Mouse (Mus musculus) intestine, embryonic 15.5 days (tissue): ENCODE measurements at regions not wholly inside any gene's neighbourhood (a gene's known extent, or its start where the extent isn't known, plus 50 kb on each side); places are given as distances from the start of the nearest gene placed in this dataset.

Experiments
- ATAC-seq: fragments of 200-750 bp; cut with Nextera tagmentation; 2 replicates; pipeline ENCODE4 v1.8.0; 2017; ENCODE audit warnings: moderate TSS enrichment, moderate library complexity
- H3K27ac ChIP-seq: fragments of 300-500 bp; sonication (generic); 2 replicates; pipeline ENCODE4 v1.5.1; 2015; ENCODE audit warnings: mild to moderate bottlenecking, inconsistent platforms
- H3K27me3 ChIP-seq: fragments of 300-500 bp; sonication (generic); replicated peaks from 2 replicates; pipeline ENCODE4 v1.6.1; 2015; ENCODE audit warnings: inconsistent platforms
- H3K36me3 ChIP-seq: fragments of 300-500 bp; sonication (generic); 2 replicates; pipeline ENCODE4 v1.6.1; 2015; ENCODE audit warnings: inconsistent platforms
- H3K4me1 ChIP-seq: fragments of 300-500 bp; sonication (generic); replicated peaks from 2 replicates; pipeline ENCODE4 v1.6.1; 2015; ENCODE audit warnings: inconsistent platforms
- H3K4me2 ChIP-seq: fragments of 300-500 bp; sonication (generic); replicated peaks from 2 replicates; pipeline ENCODE4 v1.6.1; 2015; ENCODE audit warnings: mild to moderate bottlenecking, inconsistent platforms
- H3K4me3 ChIP-seq: fragments of 300-500 bp; sonication (generic); replicated peaks from 2 replicates; pipeline ENCODE4 v1.5.1; 2015; ENCODE audit warnings: inconsistent platforms
- H3K9ac ChIP-seq: fragments of 300-500 bp; sonication (generic); 2 replicates; pipeline ENCODE4 v1.6.1; 2015; ENCODE audit warnings: inconsistent platforms
- H3K9me3 ChIP-seq: fragments of 300-500 bp; sonication (generic); 2 replicates; pipeline ENCODE4 v1.6.1; 2016; ENCODE audit warnings: inconsistent platforms
- WGBS: fragments of 180-500 bp; shearing (Covaris S2); methylation state at CpG from one replicate; pipeline ENCODE4 v1.1.7; 2015; 5-methylcytosine and 5-hydroxymethylcytosine counted together

- H3K36me3 ChIP-seq, result no peaks in the 10 kb centered on the region
- H3K4me1 ChIP-seq, result no peaks in the 10 kb centered on the region
- H3K27ac ChIP-seq, result no peak overlapping the region
- no peaks in the 10 kb centered on the region for H3K9me3 ChIP-seq
- ATAC-seq, result no peak
- H3K4me3 ChIP-seq, result no peak overlapping the region
- no peak overlapping the region for H3K9ac ChIP-seq
- H3K27me3 ChIP-seq, result no peaks in the 10 kb centered on the region
- no peak overlapping the region for H3K4me2 ChIP-seq
- 73% methylated on average over 6 of the region's 6 CpGs for WGBS
Observed at GRCm38 (mm10) chr12:107356211-107356610, 132.2 kb upstream of the 3110018I06Rik start.

GRCm38 (mm10) chr12:107356974-107357373, 131.5 kb upstream of the 3110018I06Rik start:
- WGBS, result 88% methylated on average over 7 of the region's 7 CpGs
- Histone ChIP-seq H3K4me2 (no peak overlapping the region), H3K27ac (no peak overlapping the region), H3K27me3 (no peaks in the 10 kb centered on the region), H3K9me3 (no peaks in the 10 kb centered on the region), H3K4me3 (no peak overlapping the region), H3K9ac (no peak overlapping the region), H3K36me3 (no peaks in the 10 kb centered on the region), H3K4me1 (no peaks in the 10 kb centered on the region)
- ATAC-seq, result no peak

- no peaks in the 10 kb centered on the region for H3K9me3 ChIP-seq
Observed at GRCm38 (mm10) chr12:107360511-107360910, 127.9 kb upstream of the 3110018I06Rik start.

GRCm38 (mm10) chr12:107361606-107362005, 126.8 kb upstream of the 3110018I06Rik start:
- Histone ChIP-seq H3K9me3 (no peaks in the 10 kb centered on the region), H3K36me3 (no peaks in the 10 kb centered on the region), H3K4me2 (no peak overlapping the region), H3K27me3 (no peaks in the 10 kb centered on the region), H3K4me3 (no peak overlapping the region), H3K27ac (no peak overlapping the region), H3K4me1 (no peaks in the 10 kb centered on the region), H3K9ac (no peak overlapping the region)
- no peak for ATAC-seq
- WGBS, result 96% methylated on average over 7 of the region's 7 CpGs

More at GRCm38 (mm10) chr12:107360511-107360910, 127.9 kb upstream of the 3110018I06Rik start:
- Histone ChIP-seq H3K9ac (no peak overlapping the region), H3K4me1 (no peaks in the 10 kb centered on the region), H3K27ac (no peak overlapping the region), H3K4me2 (no peak overlapping the region), H3K27me3 (no peaks in the 10 kb centered on the region), H3K36me3 (no peaks in the 10 kb centered on the region), H3K4me3 (no peak overlapping the region)
- ATAC-seq, result no peak
- 82% methylated on average over 12 of the region's 12 CpGs for WGBS

GRCm38 (mm10) chr12:107362120-107362519, 126.3 kb upstream of the 3110018I06Rik start:
- Histone ChIP-seq H3K9me3 (no peaks in the 10 kb centered on the region), H3K36me3 (no peaks in the 10 kb centered on the region), H3K4me1 (no peaks in the 10 kb centered on the region), H3K9ac (no peak overlapping the region), H3K4me3 (no peak overlapping the region), H3K4me2 (no peak overlapping the region), H3K27me3 (no peaks in the 10 kb centered on the region), H3K27ac (no peak overlapping the region)
- WGBS, result 71% methylated on average over 10 of the region's 10 CpGs
- no peak for ATAC-seq

GRCm38 (mm10) chr12:107372254-107372653, 116.2 kb upstream of the 3110018I06Rik start:
- Histone ChIP-seq H3K4me3 (no peak overlapping the region), H3K27ac (no peak overlapping the region), H3K4me2 (no peak overlapping the region), H3K27me3 (no peaks in the 10 kb centered on the region), H3K4me1 (no peaks in the 10 kb centered on the region), H3K9me3 (no peaks in the 10 kb centered on the region), H3K36me3 (no peaks in the 10 kb centered on the region), H3K9ac (no peak overlapping the region)
- no peak for ATAC-seq
- 85% methylated on average over 7 of the region's 7 CpGs for WGBS

GRCm38 (mm10) chr12:107392050-107392795, 96.2 kb upstream of the 3110018I06Rik start:
- Histone ChIP-seq H3K9ac (no peak overlapping the region), H3K4me3 (no peak overlapping the region), H3K27ac (no peak overlapping the region), H3K4me1 (no peaks in the 10 kb centered on the region), H3K4me2 (no peak overlapping the region), H3K27me3 (no peaks in the 10 kb centered on the region), H3K9me3 (no peaks in the 10 kb centered on the region), H3K36me3 (no peaks in the 10 kb centered on the region)
- no peak for ATAC-seq
- 76% methylated on average over 14 of the region's 14 CpGs for WGBS

GRCm38 (mm10) chr12:107394467-107394866, 94.0 kb upstream of the 3110018I06Rik start:
- ATAC-seq, result 0 out of 2 replicates have a peak, but pooled peaks have one; percentile 23
- no peak overlapping the region for H3K4me2 ChIP-seq
- H3K9me3 ChIP-seq, result no peaks in the 10 kb centered on the region
- no peak overlapping the region for H3K4me3 ChIP-seq
- 34% methylated on average over 1 of the region's 1 CpGs for WGBS
- no peaks in the 10 kb centered on the region for H3K27me3 ChIP-seq
- no peak overlapping the region for H3K9ac ChIP-seq
- H3K36me3 ChIP-seq, result no peaks in the 10 kb centered on the region
- no peak overlapping the region for H3K27ac ChIP-seq
- no peaks in the 10 kb centered on the region for H3K4me1 ChIP-seq

- no peak overlapping the region for H3K27ac ChIP-seq
- H3K4me2 ChIP-seq, result no peak overlapping the region
- H3K4me1 ChIP-seq, result no peaks in the 10 kb centered on the region
- no peaks in the 10 kb centered on the region for H3K27me3 ChIP-seq
- H3K4me3 ChIP-seq, result no peak overlapping the region
- no peaks in the 10 kb centered on the region for H3K9me3 ChIP-seq
- no peak overlapping the region for H3K9ac ChIP-seq
- no peaks in the 10 kb centered on the region for H3K36me3 ChIP-seq
- ATAC-seq, result no peak
- WGBS, result 78% methylated on average over 10 of the region's 10 CpGs
Observed at GRCm38 (mm10) chr12:107404821-107405220, 83.6 kb upstream of the 3110018I06Rik start.

- no peaks in the 10 kb centered on the region for H3K36me3 ChIP-seq
- no peaks in the 10 kb centered on the region for H3K4me1 ChIP-seq
- peak overlapping the region; percentile 48; the same call in 1 of the 2 replicates for H3K27ac ChIP-seq
- no peaks in the 10 kb centered on the region for H3K9me3 ChIP-seq
- no peak overlapping the region for H3K4me3 ChIP-seq
- H3K9ac ChIP-seq, result no peak overlapping the region
- ATAC-seq, result peak; percentile 45; the same call in 1 of the 2 replicates
- 0 out of 2 replicates have a peak overlapping the region, but pooled peaks have one; percentile 14 for H3K4me2 ChIP-seq
- H3K27me3 ChIP-seq, result no peaks in the 10 kb centered on the region
- WGBS, result 41% methylated on average over 7 of the region's 7 CpGs
Observed at GRCm38 (mm10) chr12:107423923-107424322, 64.5 kb upstream of the 3110018I06Rik start.

GRCm38 (mm10) chr12:107438506-107438905, 49.9 kb upstream of the 3110018I06Rik start:
- WGBS, result 60% methylated on average over 4 of the region's 4 CpGs
- ATAC-seq, result no peak

More at GRCm38 (mm10) chr12:107438506-107438905, 49.9 kb upstream of the 3110018I06Rik start:
- Histone ChIP-seq H3K4me2 (no peak overlapping the region), H3K9me3 (no peaks in the 10 kb centered on the region), H3K27ac (no peak overlapping the region), H3K36me3 (no peaks in the 10 kb centered on the region), H3K9ac (no peak overlapping the region), H3K4me3 (no peak overlapping the region), H3K27me3 (no peaks in the 10 kb centered on the region), H3K4me1 (no peaks in the 10 kb centered on the region)
